Mouse (Mus musculus) ovary, adult 18-20 months (tissue): Measurements from ENCODE around the gene Wdr38.

Experiments
- DNase-seq: peaks from one replicate; pipeline ENCODE4 v3.0.0; 2022; ENCODE audit warnings: low spot score, mixed read lengths

The Wdr38 gene

GRCm38 (mm10) chr2:38997386-38998374 is at the start of gene Wdr38:
Gene Wdr38 (plus strand): TSS chr2:38997476.
- DNase-seq = peak; percentile 77

- DNase-seq = no peak
Observed at GRCm38 (mm10) chr2:38947566-38947965, 49.7 kb upstream of the Wdr38 start.

GRCm38 (mm10) chr2:38950281-38950719 is 47.0 kb upstream of the Wdr38 start:
- peak; percentile 86 for DNase-seq

- DNase-seq = peak; percentile 85
Observed at GRCm38 (mm10) chr2:38953152-38953883, 44.0 kb upstream of the Wdr38 start.

GRCm38 (mm10) chr2:38956062-38956461 is 41.2 kb upstream of the Wdr38 start:
- DNase-seq = no peak

GRCm38 (mm10) chr2:38957671-38958223 is 39.5 kb upstream of the Wdr38 start:
- no peak for DNase-seq

- DNase-seq = no peak
Observed at GRCm38 (mm10) chr2:38964198-38964597, 33.1 kb upstream of the Wdr38 start.

- no peak for DNase-seq
Observed at GRCm38 (mm10) chr2:38969650-38970049, 27.6 kb upstream of the Wdr38 start.

GRCm38 (mm10) chr2:38970057-38970456 is 27.2 kb upstream of the Wdr38 start:
- DNase-seq = no peak

GRCm38 (mm10) chr2:38973223-38973622 is 24.1 kb upstream of the Wdr38 start:
- DNase-seq = no peak

- no peak for DNase-seq
Observed at GRCm38 (mm10) chr2:38973701-38974100, 23.6 kb upstream of the Wdr38 start.

- no peak for DNase-seq
Observed at GRCm38 (mm10) chr2:38974171-38974570, 23.1 kb upstream of the Wdr38 start.

- no peak for DNase-seq
Observed at GRCm38 (mm10) chr2:38975181-38975580, 22.1 kb upstream of the Wdr38 start.

- no peak for DNase-seq
Observed at GRCm38 (mm10) chr2:38975941-38976805, 21.1 kb upstream of the Wdr38 start.

GRCm38 (mm10) chr2:38977837-38978236 is 19.4 kb upstream of the Wdr38 start:
- DNase-seq = no peak

- no peak for DNase-seq
Observed at GRCm38 (mm10) chr2:38983456-38983855, 13.8 kb upstream of the Wdr38 start.

GRCm38 (mm10) chr2:38986580-38986979 is 10.7 kb upstream of the Wdr38 start:
- DNase-seq = peak; percentile 35

- DNase-seq = no peak
Observed at GRCm38 (mm10) chr2:38987371-38987770, 9.9 kb upstream of the Wdr38 start.

GRCm38 (mm10) chr2:38987803-38988510 is 9.3 kb upstream of the Wdr38 start:
- no peak for DNase-seq

- DNase-seq = no peak
Observed at GRCm38 (mm10) chr2:38988929-38989328, 8.3 kb upstream of the Wdr38 start.

GRCm38 (mm10) chr2:38992004-38992403 is 5.3 kb upstream of the Wdr38 start:
- no peak for DNase-seq
